Mouse (Mus musculus): Measurements from ENCODE around the gene Exosc5. TPM values are rescaled to one million over a fixed set of nuclear protein-coding genes. Genes with fewer than 3 reads are reported as not detected.

Exosc5 gene
- polyA plus RNA-seq, 1 experiment from 2014 or later = 35.2 TPM

- Histone ChIP-seq H3K4me2 (ENCODE audit: low read length) (no peak overlapping the region), H3K4me1 (ENCODE audit: control insufficient read depth, insufficient read depth, low read length) (peaks cover 4% of the 10 kb centered on the region; the same call in 1 of the 2 replicates), H3K9me3 (replicated peaks; ENCODE audit: control insufficient read depth, low read length, poor library complexity, severe bottlenecking) (no peaks in the 10 kb centered on the region), H3K4me3 (ENCODE audit: low read depth, low read length) (no peak overlapping the region), H3K27ac (ENCODE audit: low read length) (no peak overlapping the region), H3K36me3 (ENCODE audit: control insufficient read depth, insufficient read depth, low read length) (peaks cover 26% of the 10 kb centered on the region), H3K27me3 (ENCODE audit: control insufficient read depth, insufficient read depth, low read depth, low read length) (peaks cover 7% of the 10 kb centered on the region), H3K9ac (ENCODE audit: low read depth, low read length) (no peak overlapping the region)
- 76% methylated on average over 8 of the region's 8 CpGs for WGBS
- no peak for ATAC-seq
These were observed 30.7 kb upstream of the Exosc5 start for GRCm38 (mm10) chr7:25628323-25628620.

GRCm38 (mm10) chr7:25632679-25633078 is 26.3 kb upstream of the Exosc5 start:
- Histone ChIP-seq H3K9me3 (replicated peaks; ENCODE audit: control insufficient read depth, low read length, poor library complexity, severe bottlenecking) (no peaks in the 10 kb centered on the region), H3K27me3 (ENCODE audit: control insufficient read depth, insufficient read depth, low read depth, low read length) (peaks cover 7% of the 10 kb centered on the region; the same call in 1 of the 2 replicates), H3K9ac (ENCODE audit: low read depth, low read length) (no peak overlapping the region), H3K36me3 (ENCODE audit: control insufficient read depth, insufficient read depth, low read length) (peaks cover 24% of the 10 kb centered on the region), H3K4me1 (ENCODE audit: control insufficient read depth, insufficient read depth, low read length) (no peaks in the 10 kb centered on the region; the same call in 1 of the 2 replicates), H3K4me2 (ENCODE audit: low read length) (no peak overlapping the region), H3K27ac (ENCODE audit: low read length) (no peak overlapping the region), H3K4me3 (ENCODE audit: low read depth, low read length) (no peak overlapping the region)
- no peak for ATAC-seq
- 98% methylated on average over 5 of the region's 5 CpGs for WGBS

GRCm38 (mm10) chr7:25636373-25636772 is 22.6 kb upstream of the Exosc5 start:
- ATAC-seq = no peak
- WGBS = 59% methylated on average over 3 of the region's 3 CpGs
- H3K4me1 ChIP-seq (ENCODE audit: control insufficient read depth, insufficient read depth, low read length) = no peaks in the 10 kb centered on the region

GRCm38 (mm10) chr7:25637099-25637498 is 21.9 kb upstream of the Exosc5 start:
- H3K4me1 ChIP-seq (ENCODE audit: control insufficient read depth, insufficient read depth, low read length) = no peaks in the 10 kb centered on the region
- no peaks in the 10 kb centered on the region for H3K27me3 ChIP-seq (ENCODE audit: control insufficient read depth, insufficient read depth, low read depth, low read length)
- H3K36me3 ChIP-seq (ENCODE audit: control insufficient read depth, insufficient read depth, low read length) = peaks cover 10% of the 10 kb centered on the region; the same call in 1 of the 2 replicates

More at GRCm38 (mm10) chr7:25636373-25636772, 22.6 kb upstream of the Exosc5 start:
- H3K4me3 ChIP-seq (ENCODE audit: low read depth, low read length) = no peak overlapping the region
- H3K4me2 ChIP-seq (ENCODE audit: low read length) = no peak overlapping the region
- no peak overlapping the region for H3K9ac ChIP-seq (ENCODE audit: low read depth, low read length)
- no peaks in the 10 kb centered on the region for H3K9me3 ChIP-seq (replicated peaks; ENCODE audit: control insufficient read depth, low read length, poor library complexity, severe bottlenecking)
- H3K27ac ChIP-seq (ENCODE audit: low read length) = no peak overlapping the region
- no peaks in the 10 kb centered on the region for H3K27me3 ChIP-seq (ENCODE audit: control insufficient read depth, insufficient read depth, low read depth, low read length)
- H3K36me3 ChIP-seq (ENCODE audit: control insufficient read depth, insufficient read depth, low read length) = peaks cover 12% of the 10 kb centered on the region; the same call in 1 of the 2 replicates

GRCm38 (mm10) chr7:25639754-25640153 is 19.2 kb upstream of the Exosc5 start:
- Histone ChIP-seq H3K4me2 (ENCODE audit: low read length) (no peak overlapping the region), H3K9ac (ENCODE audit: low read depth, low read length) (no peak overlapping the region), H3K36me3 (ENCODE audit: control insufficient read depth, insufficient read depth, low read length) (peaks cover 7% of the 10 kb centered on the region; the same call in 1 of the 2 replicates), H3K4me3 (ENCODE audit: low read depth, low read length) (no peak overlapping the region), H3K4me1 (ENCODE audit: control insufficient read depth, insufficient read depth, low read length) (no peaks in the 10 kb centered on the region), H3K9me3 (replicated peaks; ENCODE audit: control insufficient read depth, low read length, poor library complexity, severe bottlenecking) (no peaks in the 10 kb centered on the region), H3K27ac (ENCODE audit: low read length) (no peak overlapping the region), H3K27me3 (ENCODE audit: control insufficient read depth, insufficient read depth, low read depth, low read length) (no peaks in the 10 kb centered on the region)
- ATAC-seq = no peak
- WGBS = 92% methylated on average over 4 of the region's 4 CpGs

More at GRCm38 (mm10) chr7:25637099-25637498, 21.9 kb upstream of the Exosc5 start:
- Histone ChIP-seq H3K4me2 (ENCODE audit: low read length) (no peak overlapping the region), H3K9ac (ENCODE audit: low read depth, low read length) (no peak overlapping the region), H3K27ac (ENCODE audit: low read length) (no peak overlapping the region), H3K4me3 (ENCODE audit: low read depth, low read length) (no peak overlapping the region), H3K9me3 (replicated peaks; ENCODE audit: control insufficient read depth, low read length, poor library complexity, severe bottlenecking) (no peaks in the 10 kb centered on the region)
- WGBS = 88% methylated on average over 5 of the region's 5 CpGs
- ATAC-seq = no peak

- no peaks in the 10 kb centered on the region for H3K27me3 ChIP-seq (ENCODE audit: control insufficient read depth, insufficient read depth, low read depth, low read length)
- no peaks in the 10 kb centered on the region for H3K4me1 ChIP-seq (ENCODE audit: control insufficient read depth, insufficient read depth, low read length)
- H3K4me3 ChIP-seq (ENCODE audit: low read depth, low read length) = no peak overlapping the region
- no peak overlapping the region for H3K27ac ChIP-seq (ENCODE audit: low read length)
- ATAC-seq = no peak
- H3K9me3 ChIP-seq (replicated peaks; ENCODE audit: control insufficient read depth, low read length, poor library complexity, severe bottlenecking) = no peaks in the 10 kb centered on the region
- H3K4me2 ChIP-seq (ENCODE audit: low read length) = no peak overlapping the region
- WGBS = 83% methylated on average over 10 of the region's 10 CpGs
- H3K9ac ChIP-seq (ENCODE audit: low read depth, low read length) = no peak overlapping the region
- peaks cover 7% of the 10 kb centered on the region; the same call in 1 of the 2 replicates for H3K36me3 ChIP-seq (ENCODE audit: control insufficient read depth, insufficient read depth, low read length)
These were observed 14.8 kb upstream of the Exosc5 start for GRCm38 (mm10) chr7:25644136-25644535.

- H3K4me3 ChIP-seq (ENCODE audit: low read depth, low read length) = no peak overlapping the region
- 77% methylated on average over 4 of the region's 4 CpGs for WGBS
- H3K4me1 ChIP-seq (ENCODE audit: control insufficient read depth, insufficient read depth, low read length) = no peaks in the 10 kb centered on the region
- no peaks in the 10 kb centered on the region for H3K27me3 ChIP-seq (ENCODE audit: control insufficient read depth, insufficient read depth, low read depth, low read length)
- no peaks in the 10 kb centered on the region for H3K9me3 ChIP-seq (replicated peaks; ENCODE audit: control insufficient read depth, low read length, poor library complexity, severe bottlenecking)
- no peak overlapping the region for H3K27ac ChIP-seq (ENCODE audit: low read length)
- H3K4me2 ChIP-seq (ENCODE audit: low read length) = no peak overlapping the region
- peaks cover 7% of the 10 kb centered on the region; the same call in 1 of the 2 replicates for H3K36me3 ChIP-seq (ENCODE audit: control insufficient read depth, insufficient read depth, low read length)
- no peak overlapping the region for H3K9ac ChIP-seq (ENCODE audit: low read depth, low read length)
- no peak for ATAC-seq
These were observed 14.3 kb upstream of the Exosc5 start for GRCm38 (mm10) chr7:25644631-25645030.

GRCm38 (mm10) chr7:25645074-25645473 is 13.9 kb upstream of the Exosc5 start:
- no peak overlapping the region for H3K27ac ChIP-seq (ENCODE audit: low read length)
- H3K9ac ChIP-seq (ENCODE audit: low read depth, low read length) = no peak overlapping the region
- H3K27me3 ChIP-seq (ENCODE audit: control insufficient read depth, insufficient read depth, low read depth, low read length) = no peaks in the 10 kb centered on the region
- ATAC-seq = no peak
- no peak overlapping the region for H3K4me2 ChIP-seq (ENCODE audit: low read length)
- H3K4me1 ChIP-seq (ENCODE audit: control insufficient read depth, insufficient read depth, low read length) = no peaks in the 10 kb centered on the region
- H3K4me3 ChIP-seq (ENCODE audit: low read depth, low read length) = no peak overlapping the region
- 49% methylated on average over 14 of the region's 14 CpGs for WGBS
- no peaks in the 10 kb centered on the region for H3K9me3 ChIP-seq (replicated peaks; ENCODE audit: control insufficient read depth, low read length, poor library complexity, severe bottlenecking)
- H3K36me3 ChIP-seq (ENCODE audit: control insufficient read depth, insufficient read depth, low read length) = peaks cover 6% of the 10 kb centered on the region; the same call in 1 of the 2 replicates

GRCm38 (mm10) chr7:25647574-25648123 is 11.3 kb upstream of the Exosc5 start:
- Histone ChIP-seq H3K9me3 (replicated peaks; ENCODE audit: control insufficient read depth, low read length, poor library complexity, severe bottlenecking) (no peaks in the 10 kb centered on the region), H3K4me3 (ENCODE audit: low read depth, low read length) (no peak overlapping the region), H3K27ac (ENCODE audit: low read length) (no peak overlapping the region), H3K4me2 (ENCODE audit: low read length) (no peak overlapping the region), H3K36me3 (ENCODE audit: control insufficient read depth, insufficient read depth, low read length) (no peaks in the 10 kb centered on the region), H3K4me1 (ENCODE audit: control insufficient read depth, insufficient read depth, low read length) (no peaks in the 10 kb centered on the region), H3K27me3 (ENCODE audit: control insufficient read depth, insufficient read depth, low read depth, low read length) (no peaks in the 10 kb centered on the region), H3K9ac (ENCODE audit: low read depth, low read length) (no peak overlapping the region)
- 61% methylated on average over 5 of the region's 5 CpGs for WGBS
- no peak for ATAC-seq

Data from midbrain, embryonic 16.5 days (tissue).